Mouse (Mus musculus) c-Kit-positive CD71-positive TER-119-negative erythroid progenitor cells, embryonic 14.5 days (primary cell): Measurements from ENCODE around the gene Lbhd1.
"Not testable (repeated sequence)": the region's sequence is repeated elsewhere in the genome, so short reads cannot be mapped to it uniquely, and the experiment has no call there.

Source experiments
- DNase-seq: peaks from one replicate; pipeline ENCODE4 v3.0.0-alpha.2; 2013; ENCODE audit warnings: low read depth

The Lbhd1 gene

DNA sequence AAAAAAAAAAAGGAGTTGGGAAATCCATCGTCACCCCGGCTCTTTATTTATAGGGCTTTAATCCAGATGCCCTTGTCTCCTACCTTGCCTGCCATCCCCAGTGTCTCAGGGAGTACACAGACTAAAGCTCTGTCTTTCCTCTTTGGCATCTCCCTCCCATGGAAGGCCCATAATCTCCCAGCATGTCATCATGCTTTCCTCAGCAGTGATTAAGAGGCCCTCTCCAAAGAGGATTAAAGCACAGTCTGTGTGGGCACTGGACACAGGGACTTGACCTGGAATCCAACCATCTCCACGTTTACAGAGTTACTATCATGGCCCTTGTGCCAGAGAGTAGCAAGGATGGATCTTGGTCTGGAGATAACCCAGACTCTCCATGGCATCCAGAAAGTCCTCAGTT is at the start of gene Lbhd1, which contains the start of gene Gm49403:
TSS of gene Lbhd1 (plus strand) at position 117 of the 400 bp plus-strand sequence.
TSS of gene Gm49403 (plus strand) at position 315 of the 400 bp plus-strand sequence.
- DNase-seq: no peak

DNA sequence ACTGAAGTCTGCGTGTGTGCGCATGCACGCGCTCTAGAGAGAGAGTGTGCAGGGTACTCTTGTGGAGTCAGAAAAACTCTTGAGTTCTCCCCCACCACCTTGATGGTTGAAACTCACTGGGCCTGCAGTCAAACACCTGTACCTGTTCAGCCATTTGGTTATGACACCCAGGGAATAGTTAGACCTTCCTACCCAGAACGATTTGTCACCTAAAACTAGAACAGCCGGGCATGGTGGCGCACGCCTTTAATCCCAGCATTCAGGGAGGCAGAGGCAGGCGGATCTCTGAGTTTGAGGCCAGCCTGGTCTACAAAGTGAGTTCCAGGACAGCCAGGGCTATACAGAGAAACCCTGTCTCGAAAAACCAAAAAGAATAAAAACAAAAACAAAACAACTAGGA is 47.2 kb upstream of the Lbhd1 start:
- DNase-seq: not testable (repeated sequence)

DNA sequence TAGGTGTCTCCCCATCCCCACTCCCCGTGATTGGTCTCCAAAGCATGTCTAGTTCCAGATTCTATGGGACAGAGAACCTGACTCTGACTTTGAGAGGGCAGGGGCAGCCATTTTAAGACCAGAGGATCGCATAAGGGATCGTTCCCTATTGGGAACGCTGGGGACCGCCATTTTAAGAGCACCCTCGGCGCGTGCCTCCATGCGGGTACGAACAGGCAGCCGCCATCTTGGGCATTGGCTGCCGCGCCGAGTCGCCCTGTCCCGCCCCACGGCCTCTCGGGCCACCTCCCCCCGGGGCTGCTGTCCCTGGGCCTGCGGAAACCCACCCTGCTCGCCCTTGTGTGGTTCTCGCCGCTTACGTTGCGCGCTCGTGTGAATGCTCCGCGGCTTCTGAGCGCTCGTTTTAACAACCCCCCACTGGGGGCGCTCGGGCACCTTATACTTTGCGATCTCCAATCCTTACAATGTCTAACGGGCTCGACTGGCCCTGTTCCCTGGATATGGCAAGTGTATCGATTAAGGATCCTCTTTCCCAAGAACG is 46.2 kb upstream of the Lbhd1 start, which contains the start of gene Bscl2:
TSS of gene Bscl2 (plus strand) at position 217 of the 541 bp plus-strand sequence.
- DNase-seq: peak; percentile 71

DNA sequence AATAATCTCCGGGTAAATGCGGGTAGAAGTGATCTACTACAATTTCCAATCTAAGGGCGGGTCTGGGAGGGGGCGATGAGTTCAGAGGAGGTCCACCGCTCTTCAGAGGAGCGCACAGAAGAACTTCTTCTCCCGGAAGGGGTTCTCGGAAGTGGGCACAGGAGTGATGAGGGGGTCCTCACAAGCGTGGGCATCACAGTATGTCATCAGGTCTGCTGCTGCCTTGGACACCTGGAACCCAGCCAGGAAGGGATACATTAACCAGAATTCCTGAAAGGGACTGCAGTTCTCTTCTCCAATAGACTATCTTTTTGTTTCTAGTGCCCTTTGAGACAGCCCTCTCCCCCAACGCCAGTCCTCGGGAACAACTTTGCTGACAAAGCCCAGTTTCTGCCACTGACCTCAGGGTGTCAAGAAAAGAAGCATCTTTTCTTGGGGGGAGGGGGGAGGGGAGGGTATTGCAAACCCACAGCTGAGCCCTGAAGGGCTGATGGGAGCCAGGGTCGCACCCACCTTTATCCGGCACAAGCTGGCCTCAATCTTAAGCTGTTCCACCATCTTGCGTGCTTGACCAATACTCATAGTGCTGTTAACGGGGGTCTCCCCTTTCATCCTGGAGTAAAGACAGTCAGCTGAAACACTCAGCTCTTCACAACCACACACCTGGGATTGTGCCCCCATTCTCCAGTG is 45.3 kb upstream of the Lbhd1 start:
- no peak for DNase-seq

DNA sequence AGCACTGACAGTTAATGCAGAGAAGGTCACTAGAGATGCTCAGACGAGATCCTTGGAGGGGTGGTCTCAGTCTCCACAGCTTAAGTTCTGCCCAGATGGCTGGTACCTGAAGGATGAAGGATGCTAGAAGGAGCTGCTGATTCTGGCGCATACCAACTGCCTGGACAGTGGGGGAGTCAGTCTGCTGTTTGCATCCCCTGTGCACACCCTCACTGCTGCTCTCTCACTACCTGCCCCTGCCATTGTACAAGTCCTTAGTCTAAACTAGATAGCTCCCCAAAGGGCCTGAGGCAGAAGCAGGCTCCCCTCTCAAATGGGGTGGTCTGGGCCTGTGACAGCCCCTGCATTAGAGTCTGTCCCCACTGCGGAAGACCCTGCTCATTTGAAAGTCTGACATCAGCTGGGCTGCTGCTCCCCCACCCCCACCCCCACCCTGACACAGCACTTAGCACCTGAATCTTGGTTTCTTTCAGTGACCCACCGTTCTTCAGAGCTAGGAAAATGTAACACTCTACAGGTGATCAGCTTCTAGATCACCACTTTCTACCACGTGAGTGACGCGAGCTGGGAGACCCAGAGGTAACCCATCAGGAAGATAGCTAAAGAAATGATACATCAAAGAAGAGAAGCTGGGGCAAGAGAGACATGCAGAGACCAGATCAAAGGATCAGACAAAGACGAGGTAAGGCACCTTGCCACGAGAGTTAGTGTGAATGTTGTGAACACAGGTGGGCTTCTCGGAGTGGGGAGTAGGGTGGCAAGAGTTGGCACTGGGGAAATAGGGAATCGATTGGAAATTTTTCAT is 44.2 kb upstream of the Lbhd1 start, which contains the start of gene Gng3:
TSS of gene Gng3 (minus strand) at position 92 of the 805 bp plus-strand sequence.
- no peak for DNase-seq

DNA sequence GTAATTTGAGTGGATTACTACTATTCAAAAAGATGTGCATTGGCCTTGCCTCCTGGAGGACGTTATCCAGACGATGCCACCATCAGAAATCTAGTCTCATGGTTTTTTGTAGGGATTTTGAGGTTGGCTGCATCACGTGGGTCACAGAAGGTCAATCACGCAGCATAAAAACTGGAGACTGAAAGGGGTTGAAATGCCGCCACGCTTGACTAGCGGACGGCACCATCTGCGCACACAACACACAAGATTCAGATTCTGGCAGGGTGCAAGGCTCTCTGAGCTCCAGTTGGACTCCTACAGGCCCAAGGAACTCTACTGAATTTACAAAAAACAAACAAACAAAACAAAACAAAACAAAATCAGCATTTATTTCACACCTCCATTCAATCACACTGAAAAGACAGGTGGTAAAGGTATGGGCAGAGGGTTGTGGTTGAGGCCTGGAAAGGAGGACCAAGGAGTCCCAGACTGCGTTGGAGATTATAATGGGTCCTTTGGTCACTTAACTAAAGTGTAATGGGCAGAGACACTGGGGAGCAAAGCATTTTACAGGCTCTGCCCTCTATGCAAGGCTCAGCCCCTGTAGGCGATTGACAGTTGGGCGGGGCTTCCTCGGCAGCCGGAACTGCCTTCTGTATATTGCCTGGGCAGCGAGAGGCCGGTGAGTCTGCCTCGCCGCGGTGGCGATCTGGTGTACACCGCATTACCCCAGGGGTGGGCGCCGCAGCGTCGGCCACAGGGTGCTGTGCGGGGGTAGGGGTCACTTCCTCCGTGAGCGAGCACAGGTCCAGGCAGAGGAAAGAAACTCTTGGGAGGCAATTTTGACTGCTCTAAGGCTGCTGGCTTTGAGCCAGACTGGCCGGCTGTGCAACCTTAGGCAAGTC is 43.4 kb upstream of the Lbhd1 start:
- peak; percentile 67 for DNase-seq

DNA sequence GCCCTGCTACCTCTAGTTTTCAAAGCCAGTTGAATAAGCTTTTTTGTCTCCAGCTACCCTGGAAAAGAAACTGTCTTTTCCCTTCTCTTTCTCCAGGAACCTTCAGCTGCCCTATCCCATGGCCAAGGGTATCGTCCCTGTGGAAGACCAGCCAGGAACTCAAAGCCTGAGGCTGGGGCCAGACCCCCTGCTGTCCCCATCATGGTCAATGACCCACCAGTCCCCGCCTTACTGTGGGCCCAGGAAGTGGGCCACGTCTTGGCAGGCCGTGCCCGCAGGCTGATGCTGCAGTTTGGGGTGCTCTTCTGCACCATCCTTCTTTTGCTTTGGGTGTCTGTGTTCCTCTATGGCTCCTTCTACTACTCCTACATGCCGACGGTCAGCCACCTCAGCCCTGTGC is 42.5 kb upstream of the Lbhd1 start:
- DNase-seq: no peak

DNA sequence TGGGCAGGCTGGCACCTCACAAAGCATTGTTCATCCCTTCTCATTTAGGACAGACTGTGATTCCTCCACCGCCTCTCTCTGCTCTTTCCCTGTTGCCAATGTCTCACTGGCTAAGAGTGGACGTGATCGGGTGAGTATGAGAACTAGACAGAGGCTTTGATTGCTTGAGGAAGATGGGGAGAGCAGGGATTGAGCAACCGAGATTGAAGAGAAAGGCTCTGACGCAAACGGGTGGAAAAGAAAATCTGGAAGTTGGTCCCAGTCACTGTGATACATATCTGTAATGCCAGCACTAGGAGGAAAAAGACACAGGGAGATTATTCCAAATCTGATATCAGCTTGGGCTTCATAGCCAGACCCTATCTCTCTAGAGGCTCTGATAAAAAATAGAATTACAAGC is 40.6 kb upstream of the Lbhd1 start:
- DNase-seq: no peak

DNA sequence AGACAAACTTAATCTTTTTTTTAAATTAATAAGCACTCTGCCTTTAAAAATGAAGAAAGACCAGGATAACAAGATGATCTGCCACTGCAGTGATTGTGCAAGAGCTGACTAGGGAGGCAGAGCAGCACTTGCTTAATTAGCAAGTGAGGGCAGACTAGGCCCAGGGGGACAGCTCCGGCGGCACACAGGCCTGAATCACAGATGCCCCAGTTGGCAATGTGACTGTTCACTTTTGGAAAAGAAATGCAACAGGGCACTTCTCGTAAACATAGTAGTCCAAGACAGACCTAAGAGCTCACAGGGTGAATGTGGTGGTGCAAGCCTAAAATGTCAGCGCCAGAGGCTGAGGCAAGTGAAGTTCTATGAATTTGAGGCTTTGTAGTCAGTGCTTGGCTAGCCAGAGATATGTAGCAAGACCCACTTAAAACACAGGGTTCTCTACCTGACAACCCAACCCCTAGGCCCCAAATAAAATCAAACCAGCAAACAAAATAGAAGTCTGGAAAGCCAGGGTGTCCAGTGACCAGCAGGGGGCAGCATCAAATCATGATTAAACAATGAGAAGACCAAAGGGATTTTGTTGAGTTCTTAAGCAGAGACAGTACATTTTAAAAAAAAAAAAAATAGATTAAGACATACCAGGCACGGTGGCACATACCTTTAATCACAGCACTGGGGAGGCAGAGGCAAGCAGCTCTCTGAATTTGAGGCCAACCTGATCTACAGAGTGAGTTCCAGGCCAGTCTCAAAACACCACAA is 39.0 kb upstream of the Lbhd1 start:
- peak; percentile 78 for DNase-seq

DNA sequence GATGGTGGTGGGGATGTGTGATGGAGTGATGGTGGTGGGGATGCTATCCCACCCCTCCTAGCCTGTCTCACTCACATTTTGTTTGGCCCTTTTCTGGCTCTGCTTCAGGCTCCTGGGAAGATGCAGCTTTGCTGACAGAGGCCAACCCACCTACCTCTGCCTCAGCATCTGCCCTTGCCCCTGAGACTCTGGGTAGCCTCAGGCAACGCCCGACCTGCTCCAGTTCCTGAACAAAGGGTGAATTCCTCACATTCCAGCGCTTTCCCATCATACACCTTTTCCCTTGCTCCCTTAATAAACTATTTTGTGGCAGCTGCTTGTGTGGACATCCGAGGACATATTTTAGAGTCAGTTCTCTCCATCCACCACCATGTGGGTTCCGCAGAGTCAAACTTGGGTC is 35.2 kb upstream of the Lbhd1 start:
- DNase-seq: no peak

DNA sequence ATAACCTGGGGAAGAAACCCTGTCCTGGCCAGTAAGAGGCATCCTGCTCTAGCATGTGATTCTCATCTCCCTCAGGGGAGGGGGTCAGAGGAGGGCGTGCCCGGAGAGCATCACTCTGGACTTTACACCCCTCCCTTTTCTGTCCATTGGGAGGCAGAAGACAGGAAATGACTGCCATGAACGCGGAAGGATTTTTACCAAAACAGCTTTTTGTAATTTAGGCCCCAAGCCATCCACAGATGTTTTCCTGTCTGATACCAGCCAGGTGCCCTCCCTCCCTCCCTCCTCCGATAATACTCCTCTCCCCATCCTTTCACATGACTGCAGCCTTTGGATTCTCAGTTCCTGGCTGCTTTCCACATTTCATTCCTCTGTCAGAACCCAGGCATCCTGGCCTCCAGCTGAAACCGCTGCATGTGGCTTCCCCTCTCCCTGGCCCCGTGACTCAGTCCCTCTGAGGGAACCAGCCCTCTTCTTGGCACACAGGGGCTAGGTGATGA is 33.1 kb upstream of the Lbhd1 start, which contains the start of gene Lrrn4cl:
TSS of gene Lrrn4cl (plus strand) at position 367 of the 500 bp plus-strand sequence.
- DNase-seq: no peak

DNA sequence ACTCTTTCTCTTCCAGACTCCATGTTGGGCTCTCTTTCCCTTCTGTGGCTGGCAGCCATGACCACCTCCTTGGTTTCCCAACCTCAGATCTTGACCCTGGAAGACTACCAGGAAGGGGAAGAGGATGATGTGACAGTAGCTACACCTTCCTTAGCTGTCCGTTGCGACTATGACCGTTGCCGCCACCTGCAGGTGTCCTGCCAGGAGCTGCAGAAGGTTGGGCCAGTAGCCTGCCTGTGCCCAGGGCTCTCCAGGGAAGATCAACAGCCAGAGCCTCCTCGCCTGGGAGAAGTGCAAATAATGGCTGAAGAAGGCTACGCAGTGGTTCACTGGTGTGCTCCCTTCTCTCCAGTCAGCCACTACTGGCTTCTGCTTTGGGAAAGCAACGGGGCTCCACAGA is 31.9 kb upstream of the Lbhd1 start:
- no peak for DNase-seq

DNA sequence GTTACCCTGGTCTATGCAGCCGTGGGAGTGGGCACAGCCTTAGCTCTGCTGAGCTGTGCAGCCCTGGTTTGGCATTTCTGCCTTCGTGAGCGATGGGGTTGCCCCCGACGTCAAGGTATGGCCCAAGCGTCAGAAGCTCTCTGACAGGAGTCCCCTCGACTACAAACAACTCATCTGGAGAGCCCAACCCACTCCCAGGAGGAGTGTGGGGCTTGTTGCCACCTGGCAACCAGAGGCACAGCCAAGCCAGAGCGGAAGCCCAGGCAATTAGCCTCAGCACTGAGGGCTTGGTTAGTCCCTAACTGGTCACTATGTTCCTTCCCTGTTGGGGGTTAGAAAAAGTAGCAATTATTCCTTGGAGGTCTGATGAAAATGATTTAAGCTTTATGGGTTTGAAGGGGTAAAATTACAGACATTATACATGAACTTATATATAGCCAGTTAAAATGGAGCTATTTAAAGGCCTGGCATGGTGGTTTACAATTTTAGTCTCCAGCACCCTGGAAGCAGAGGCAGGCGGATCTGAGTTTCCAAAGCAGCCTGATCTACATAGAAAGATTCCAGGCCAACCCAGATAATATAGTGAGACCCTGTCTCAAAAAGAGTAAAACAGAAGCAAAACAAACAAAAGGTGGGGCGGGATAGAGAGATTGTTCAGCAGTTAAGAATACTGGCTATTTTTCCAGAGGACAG is 31.1 kb upstream of the Lbhd1 start:
- DNase-seq: no peak

DNA sequence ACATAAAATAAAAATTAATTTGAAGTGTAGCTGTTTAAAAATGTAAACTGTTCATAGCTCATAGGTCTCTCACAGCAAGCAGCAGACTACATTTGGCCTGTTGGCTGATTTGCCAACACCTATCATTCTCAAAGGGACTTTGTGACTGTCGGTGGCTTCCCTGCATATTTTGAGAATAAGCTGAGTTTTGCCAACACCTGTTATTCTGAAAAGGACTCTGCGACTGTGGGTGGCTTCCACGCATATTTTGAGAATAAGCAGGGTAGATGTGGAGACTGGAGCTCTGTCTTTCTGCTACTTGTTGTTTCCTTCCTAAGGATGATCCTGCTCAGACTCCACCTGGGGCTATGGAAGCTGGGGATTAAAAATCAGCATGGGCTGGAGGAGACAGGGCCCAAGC is 30.4 kb upstream of the Lbhd1 start:
- DNase-seq: no peak

DNA sequence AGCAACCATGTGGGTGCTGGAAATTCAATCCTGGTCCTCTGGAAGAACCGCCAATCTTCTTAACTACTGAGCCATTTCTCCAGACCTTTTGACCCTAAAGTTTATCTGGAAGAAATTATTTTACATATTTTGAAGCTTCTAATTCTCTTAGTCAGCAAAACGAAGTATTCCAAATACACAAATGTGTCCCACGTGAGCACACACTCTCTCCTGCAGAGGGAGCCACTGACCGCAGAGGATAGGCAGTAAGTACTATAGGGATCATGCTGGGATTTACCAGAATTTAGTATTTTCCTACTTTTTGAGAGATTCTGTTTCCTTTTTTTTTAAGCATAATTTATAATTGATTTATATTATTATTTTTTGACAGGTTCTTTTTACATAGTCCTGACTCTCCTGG is 25.8 kb upstream of the Lbhd1 start:
- peak; percentile 58 for DNase-seq

DNA sequence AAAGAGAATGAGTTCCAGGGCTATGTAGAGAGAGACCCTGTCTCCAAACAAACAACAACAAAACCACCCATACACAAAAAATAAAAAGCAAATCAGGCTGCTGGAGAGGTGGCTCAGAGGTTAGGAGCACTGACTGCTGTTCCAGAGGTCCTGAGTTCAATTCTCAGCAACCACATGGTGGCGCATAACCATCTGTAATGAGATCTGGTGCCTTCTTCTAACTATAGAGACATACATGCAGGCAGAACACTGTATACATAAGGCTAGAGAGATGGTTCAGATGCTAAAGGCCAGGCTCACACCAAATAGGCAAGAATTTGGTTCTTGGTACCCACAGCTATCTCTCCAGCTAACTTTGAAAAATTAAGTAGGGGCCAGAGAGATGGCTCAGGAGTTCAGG is 24.5 kb upstream of the Lbhd1 start:
- no peak for DNase-seq

DNA sequence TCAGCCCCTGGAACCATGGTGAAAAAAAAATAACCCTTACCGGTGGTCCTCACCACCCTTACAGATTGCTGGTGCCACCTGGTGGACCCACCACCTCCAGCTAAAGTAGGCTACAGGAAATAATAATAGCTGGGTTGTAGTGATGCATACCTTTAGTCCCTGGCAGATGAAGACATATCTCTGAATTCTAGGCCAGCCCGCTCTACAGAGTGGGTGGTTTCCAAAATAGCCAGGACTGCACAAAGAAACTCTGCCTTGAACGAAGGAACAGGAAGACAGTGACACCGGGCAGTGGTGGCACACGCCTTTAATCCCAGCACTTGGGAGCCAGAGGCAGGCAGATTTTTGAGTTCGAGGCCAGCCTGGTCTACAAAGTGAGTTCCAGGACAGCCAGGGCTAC is 19.3 kb upstream of the Lbhd1 start:
- DNase-seq: no peak

DNA sequence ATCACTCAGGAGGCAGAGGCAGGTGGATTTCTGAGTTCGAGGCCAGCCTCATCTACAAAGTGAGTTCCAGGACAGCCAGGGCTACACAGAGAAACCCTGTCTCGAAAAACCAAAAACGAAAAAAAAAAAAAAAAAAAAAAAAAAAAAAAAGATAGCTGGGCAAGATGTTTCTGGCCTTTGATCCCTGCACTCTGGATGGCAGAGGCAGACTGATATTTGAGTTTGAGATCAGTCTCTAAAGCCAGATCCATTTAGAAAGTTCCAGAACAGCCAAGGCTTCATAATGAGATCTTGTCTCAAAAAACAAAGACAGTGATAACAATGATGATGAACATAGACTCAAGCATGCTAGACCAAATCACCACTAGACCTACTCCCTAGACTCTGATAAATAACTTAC is 13.2 kb upstream of the Lbhd1 start:
- DNase-seq: not testable (repeated sequence)

DNA sequence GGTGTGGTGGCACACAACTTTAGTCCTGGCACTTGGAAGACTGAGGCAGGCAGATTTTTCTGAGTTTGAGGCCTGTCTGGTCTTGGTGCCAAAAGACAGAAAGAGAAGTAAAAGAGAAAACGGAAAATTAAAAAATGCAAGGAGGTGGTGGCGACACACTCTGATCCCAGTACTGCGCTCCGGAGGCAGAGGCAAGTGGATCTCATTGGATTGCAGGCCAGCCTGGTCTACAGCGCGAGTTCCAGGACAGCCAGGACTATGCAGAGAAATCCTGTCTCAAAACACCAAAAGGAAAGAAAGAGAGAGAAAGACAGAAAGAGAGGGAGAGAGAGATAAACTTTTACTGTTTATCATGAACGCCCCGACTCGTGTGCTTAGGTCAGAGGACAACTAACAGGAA is 12.7 kb upstream of the Lbhd1 start:
- DNase-seq: no peak
